Mouse (Mus musculus) neural tube, embryonic 10.5 days (tissue): ENCODE data around the gene Izumo2.

Source experiments
- DNase-seq: peaks from one replicate; pipeline ENCODE4 v3.0.0-alpha.2; 2017; ENCODE audit warnings: low spot score; ENCODE audit errors: extremely low spot score

Gene Izumo2

DNA sequence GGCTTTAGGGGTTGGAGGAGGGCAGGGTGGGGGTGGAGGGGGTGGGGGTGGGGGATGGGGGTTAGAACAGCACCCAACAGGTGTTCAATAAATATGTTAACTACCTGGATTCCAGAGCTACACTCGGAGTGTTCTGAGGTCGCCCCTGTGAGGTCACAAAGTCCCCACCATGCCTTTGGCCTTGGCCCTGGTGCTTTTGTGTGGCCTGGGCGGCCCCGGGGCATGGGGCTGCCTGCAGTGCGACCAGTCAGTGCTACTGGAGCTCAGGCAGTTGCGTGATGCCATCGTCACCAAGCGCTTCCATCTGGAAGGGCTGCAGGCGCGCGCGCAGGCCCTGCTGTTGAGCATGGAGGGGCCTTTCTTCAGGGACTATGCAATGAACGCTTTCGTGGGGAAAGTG lies at the start of gene Izumo2:
Izumo2 (plus strand) TSS at position 169 of the 400 bp plus-strand sequence.
- no peak for DNase-seq

GRCm38 (mm10) chr7:44661219-44661618 lies 47.3 kb upstream of the Izumo2 start:
- no peak for DNase-seq

GRCm38 (mm10) chr7:44662168-44662567 lies 46.4 kb upstream of the Izumo2 start:
- no peak for DNase-seq

DNA sequence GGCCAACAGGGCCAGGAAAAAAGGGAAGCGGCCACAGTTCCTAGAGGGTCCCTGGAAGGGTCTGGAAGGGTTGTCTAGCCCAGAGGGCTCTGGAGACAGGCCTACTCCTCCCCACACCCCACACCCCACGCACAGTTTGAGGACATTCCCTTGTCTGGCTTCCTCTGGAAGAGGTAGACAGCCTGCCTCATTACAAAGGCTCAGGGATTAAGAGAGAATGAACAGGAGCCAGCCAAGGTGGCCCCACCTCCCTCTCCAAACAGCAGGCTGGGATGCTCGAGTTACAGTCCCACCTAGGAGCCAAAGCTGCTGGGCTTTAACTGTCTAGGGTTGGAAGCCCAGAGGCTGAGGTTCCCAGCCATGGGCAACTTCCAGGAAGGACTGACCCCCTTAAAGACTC lies 46.0 kb upstream of the Izumo2 start:
- no peak for DNase-seq

DNA sequence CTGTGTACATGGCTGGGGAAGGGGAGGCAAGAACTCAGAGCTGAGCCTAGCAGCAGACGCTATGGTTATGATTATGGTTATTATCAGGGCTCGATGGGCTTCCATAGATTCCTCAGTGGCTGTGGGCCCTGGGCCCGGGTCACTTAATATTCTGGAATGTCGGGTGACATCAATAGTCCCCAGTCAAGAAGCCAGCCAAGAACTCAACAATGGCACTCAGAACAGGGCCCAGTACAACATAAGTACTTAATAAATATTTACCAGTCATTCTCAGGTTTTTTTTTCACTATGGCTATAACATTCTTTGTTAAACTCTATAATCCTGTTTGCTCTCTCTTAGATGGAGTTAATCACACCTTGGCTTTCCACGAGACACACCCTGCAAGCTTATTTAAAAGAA lies 45.0 kb upstream of the Izumo2 start:
- no peak for DNase-seq

DNA sequence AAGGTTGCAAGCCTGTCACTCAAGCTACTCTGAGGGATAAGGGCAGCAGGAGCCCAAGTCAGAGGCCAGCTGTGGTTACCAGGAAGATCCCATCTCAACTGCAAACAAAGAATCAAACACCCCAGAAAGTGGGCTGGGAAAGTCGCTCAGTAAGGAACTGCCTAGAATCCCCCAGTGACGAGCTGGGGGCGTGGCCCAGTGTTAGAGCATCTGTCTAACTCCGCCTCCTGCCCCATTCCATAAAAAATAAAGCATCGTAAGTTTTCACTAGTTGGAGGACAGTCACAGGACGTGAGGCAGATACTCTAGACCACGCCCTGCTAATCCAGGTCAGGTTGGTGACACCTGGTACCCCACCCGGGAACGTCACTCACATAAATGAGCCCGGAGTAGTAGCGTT lies 43.8 kb upstream of the Izumo2 start:
- no peak for DNase-seq

DNA sequence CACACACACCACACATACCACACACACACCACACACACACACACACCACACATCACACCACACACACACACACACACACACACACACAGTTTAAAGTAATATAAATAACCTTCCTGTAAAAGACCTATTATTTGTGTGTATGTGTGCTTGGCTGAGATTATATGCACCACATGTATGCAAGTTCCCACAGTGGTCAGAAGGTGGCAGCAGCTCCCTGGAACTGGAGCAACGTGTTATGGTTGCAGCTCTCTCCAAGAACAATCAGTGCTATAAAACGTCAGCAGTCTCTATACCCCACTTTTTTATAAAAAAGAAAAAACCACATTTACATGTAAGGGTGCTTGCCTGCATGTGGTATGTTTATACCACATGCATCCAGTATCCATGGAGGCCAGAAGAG lies 42.1 kb upstream of the Izumo2 start:
- DNase-seq, result no peak

DNA sequence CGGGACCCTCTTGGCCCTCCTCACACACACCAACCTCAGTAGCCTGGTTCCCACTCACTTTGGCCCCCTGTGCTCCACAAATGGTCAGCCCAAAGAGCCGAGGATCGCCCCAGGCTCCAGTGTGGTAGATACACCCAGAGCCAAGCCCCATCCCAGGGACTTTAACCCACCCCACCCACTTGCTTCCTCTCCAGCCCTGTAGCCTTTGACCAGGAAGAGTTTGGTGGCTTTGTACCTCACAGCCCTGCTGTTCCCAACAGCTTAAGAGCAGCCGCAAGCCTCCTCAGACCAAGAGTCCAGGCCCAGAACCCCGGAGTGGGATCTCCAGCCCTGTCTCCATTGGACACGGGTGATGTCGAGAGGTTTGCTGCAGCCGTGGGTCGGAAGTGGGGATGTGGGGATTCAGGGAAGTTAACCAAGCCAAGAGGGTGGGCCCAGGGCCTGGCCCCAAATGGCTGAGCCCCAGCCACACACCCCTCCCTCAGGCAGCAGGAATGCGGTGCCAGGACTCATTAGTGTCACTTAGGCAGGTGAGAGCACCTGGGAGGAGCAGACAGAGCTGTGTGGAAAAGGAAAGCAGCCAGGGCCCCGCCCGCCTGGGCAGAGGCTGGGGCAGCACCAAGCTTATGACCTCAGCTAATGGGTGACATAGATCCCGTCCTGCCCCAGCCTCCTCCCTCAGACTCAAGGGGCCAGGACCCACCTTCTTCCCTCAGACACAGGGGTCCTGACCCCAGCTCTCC lies 40.4 kb upstream of the Izumo2 start:
- no peak for DNase-seq

DNA sequence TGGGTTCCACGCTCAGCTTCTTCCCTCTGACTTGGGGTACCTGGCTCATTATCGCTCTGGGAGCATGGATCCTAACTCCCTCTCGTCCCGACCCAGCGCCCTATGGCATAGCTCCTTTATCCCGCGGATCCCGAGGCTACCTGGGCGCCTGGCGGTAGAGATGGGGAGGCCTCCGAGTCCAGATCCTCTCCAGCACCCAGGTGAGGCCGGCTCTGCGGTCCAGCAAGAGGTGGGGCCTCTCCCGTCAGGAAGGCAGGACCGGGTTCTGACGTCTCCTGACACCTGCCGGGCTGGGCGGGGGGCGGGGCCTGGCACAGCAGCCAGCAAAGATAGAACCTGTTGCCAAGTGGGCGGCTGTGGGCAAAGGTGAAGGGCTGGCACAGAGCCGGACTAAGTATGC lies 39.4 kb upstream of the Izumo2 start:
- DNase-seq, result no peak

DNA sequence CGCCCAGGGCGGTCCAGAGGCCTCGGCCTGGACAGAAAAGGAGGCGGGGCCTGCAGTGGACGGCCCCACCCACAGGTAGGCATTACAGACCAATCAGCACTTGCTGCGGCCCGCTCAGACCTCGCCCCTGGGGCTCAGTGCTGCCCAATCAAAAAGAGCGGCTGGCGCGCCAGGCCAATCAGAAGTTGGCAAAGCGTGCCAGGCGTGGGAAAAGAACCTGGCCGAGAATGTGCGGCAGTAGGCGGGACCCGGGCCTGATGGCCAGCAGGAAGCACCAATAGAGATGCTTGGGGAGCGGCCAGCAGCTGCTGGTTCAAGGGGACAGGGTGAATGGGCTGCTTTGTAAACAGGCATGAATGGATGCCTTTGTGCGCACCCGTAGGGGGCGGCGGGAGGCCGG lies 37.7 kb upstream of the Izumo2 start, which contains the start of gene Myh14:
Myh14 (minus strand) TSS at position 41 of the 400 bp plus-strand sequence.
- peak; percentile 86 for DNase-seq

GRCm38 (mm10) chr7:44672193-44672592 lies 36.3 kb upstream of the Izumo2 start:
- DNase-seq, result no peak

DNA sequence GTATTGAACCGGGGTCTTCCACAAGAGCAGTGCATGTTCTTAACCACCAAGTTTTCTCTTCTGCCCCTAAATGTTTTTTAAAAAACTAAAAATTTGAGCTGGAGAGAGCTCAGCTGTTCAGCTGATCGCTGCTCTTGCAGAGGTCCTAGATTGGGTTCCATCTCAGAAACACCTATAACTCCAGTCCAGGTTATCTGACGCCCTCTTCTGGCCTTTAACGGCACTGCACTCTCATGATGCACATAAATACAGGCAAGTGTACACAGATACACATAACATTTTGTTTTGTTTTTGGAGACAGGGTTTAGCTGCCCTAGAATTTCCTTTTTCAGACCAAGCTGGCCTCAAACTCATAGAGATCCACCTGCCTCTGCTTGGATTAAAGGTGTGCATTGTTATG lies 34.0 kb upstream of the Izumo2 start:
- no peak for DNase-seq

DNA sequence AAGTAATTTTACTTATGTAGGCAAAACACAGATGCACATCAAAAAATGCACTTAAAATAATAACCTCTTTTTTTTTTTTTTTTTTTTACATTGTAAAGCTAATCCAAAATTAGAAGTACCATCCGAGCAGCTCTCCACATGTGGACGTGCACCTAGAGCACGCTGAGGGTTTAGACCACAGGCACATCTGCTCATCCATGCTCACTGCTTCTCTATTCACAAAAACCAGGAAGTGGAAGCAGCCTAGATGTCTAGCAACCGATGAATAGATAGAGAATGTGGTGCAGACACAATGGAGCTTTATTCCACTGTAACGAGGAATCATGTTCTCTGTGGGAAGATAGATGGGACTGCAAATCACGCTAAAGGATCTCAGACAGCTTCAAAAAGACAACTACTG lies 33.4 kb upstream of the Izumo2 start:
- DNase-seq, result no peak

DNA sequence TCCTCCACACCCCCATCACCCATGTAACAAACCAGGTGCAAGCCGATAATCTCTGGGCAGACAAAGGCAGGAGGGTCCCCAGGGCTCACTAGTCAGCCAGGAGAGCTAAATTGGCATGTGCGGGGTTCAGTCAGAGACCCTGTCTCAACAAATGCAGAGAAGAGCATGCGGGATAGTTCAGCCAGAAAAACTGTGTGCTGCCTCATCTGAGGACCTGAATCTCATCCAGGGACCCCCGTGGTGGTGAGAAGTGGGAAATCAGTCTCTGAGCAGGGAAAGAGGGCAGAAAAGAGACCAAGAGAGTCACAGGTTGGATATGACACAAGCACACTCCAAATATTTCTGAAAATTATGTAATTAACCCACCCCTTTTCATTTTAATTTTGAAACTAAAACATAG lies 32.4 kb upstream of the Izumo2 start:
- no peak for DNase-seq

- no peak for DNase-seq
Observed at GRCm38 (mm10) chr7:44676611-44677010, 31.9 kb upstream of the Izumo2 start.

DNA sequence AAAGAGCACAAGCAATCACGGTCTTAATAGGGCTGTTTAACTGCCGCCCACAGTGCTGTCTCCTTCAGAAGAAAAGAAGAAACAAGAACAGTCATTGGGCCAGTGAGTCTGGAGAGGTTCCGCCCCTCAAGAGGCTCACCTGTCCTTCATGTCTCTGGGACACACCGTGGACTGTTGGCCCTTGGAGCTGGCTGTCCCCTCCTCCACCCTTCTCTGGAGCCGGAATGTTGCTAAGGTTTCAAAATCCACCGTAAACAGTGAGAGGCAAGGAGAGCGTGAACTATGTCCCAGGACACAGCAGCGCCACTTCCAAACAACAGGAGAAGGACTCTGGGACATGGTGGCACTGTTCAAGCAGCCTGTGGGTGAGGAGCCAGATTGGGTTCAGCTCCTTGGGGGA lies 24.9 kb upstream of the Izumo2 start:
- DNase-seq, result no peak

- no peak for DNase-seq
Observed at GRCm38 (mm10) chr7:44685531-44686402, 22.8 kb upstream of the Izumo2 start.

GRCm38 (mm10) chr7:44688890-44689289 lies 19.7 kb upstream of the Izumo2 start:
- DNase-seq, result no peak

- DNase-seq, result no peak
Observed at GRCm38 (mm10) chr7:44689331-44689730, 19.2 kb upstream of the Izumo2 start.

DNA sequence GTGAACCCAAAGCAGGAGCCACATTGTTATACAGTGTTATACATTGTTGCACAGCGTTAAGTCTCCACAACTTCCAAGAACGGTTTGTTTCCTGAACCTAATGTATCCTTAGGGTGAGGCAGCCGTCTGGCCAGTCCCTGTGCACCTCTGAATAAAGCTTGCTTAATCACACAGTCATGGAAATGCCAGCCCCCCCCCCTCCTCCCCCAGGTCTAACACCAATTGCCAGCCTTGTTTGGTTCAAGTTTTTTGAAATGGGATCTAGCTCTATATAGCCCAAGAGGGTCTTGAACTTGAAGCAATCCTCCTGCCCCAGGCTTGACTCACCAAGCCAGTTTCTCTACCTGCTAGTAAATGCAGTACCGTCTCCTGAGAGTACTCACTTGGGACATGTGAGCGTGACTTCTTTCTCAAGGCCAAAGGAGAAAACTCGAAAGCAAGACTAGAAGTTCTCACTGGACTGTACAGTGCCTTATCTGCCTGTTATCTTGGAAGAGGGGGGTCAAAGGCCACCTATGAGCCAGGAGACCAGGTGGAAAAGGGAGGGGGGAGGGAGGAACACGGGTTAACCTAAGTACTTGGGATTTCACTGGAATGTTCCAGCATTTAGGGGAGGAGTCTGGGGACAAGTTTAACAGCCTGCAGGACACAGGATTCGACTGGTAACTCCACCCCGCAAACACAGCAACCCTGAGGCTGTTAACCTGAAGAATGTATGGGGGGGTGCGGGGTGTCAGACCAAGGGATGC lies 14.9 kb upstream of the Izumo2 start:
- no peak for DNase-seq

- no peak for DNase-seq
Observed at GRCm38 (mm10) chr7:44695223-44695622, 13.3 kb upstream of the Izumo2 start.

- peak; percentile 24 for DNase-seq
Observed at GRCm38 (mm10) chr7:44697191-44697710, 11.3 kb upstream of the Izumo2 start.
